Mouse (Mus musculus): ENCODE measurements around the gene Eif4ebp2. TPM values are rescaled to one million over a fixed set of nuclear protein-coding genes. Genes with fewer than 3 reads are reported as not detected.

Eif4ebp2 gene
- total and polyA plus RNA-seq, 2 experiments from 2014 or later = 18.6 to 49.1 TPM

- no peaks in the 10 kb centered on the region for H3K4me1 ChIP-seq (ENCODE audit: insufficient read depth)
- TF ChIP-seq CTCF (IDR thresholded peaks at IDR 0.05; ENCODE audit: low read depth) = no peak
- H3K4me3 ChIP-seq (ENCODE audit: low read depth, low read length) = peak overlapping the region; percentile 92
- no peak for ATAC-seq
- peak overlapping the region; percentile 90 for H3K4me2 ChIP-seq (ENCODE audit: low read depth)
- WGBS = 4% methylated on average over 15 of the region's 15 CpGs
- H3K9me3 ChIP-seq (ENCODE audit: low read length) = no peaks in the 10 kb centered on the region
- no peaks in the 10 kb centered on the region for H3K27me3 ChIP-seq (ENCODE audit: insufficient read depth, low read length)
- no peaks in the 10 kb centered on the region for H3K36me3 ChIP-seq (ENCODE audit: insufficient read depth)
- no peak overlapping the region for H3K27ac ChIP-seq (ENCODE audit: low read depth, low read length)
- no peak for DNase-seq
- H3K9ac ChIP-seq = peak overlapping the region; percentile 69
These were observed 24.1 kb upstream of the Eif4ebp2 start for GRCm38 (mm10) chr10:61476440-61477165.

- peak; percentile 100 for ATAC-seq
- peak; percentile 37 for TF ChIP-seq CTCF (IDR thresholded peaks at IDR 0.05; ENCODE audit: low read depth)
- Histone ChIP-seq H3K27me3 (ENCODE audit: insufficient read depth, low read length) (no peaks in the 10 kb centered on the region), H3K4me3 (ENCODE audit: low read depth, low read length) (peak within 1 kb of the TSS; percentile 92), H3K4me2 (ENCODE audit: low read depth) (peak within 1 kb of the TSS; percentile 90), H3K9ac (peak within 1 kb of the TSS; percentile 69), H3K27ac (ENCODE audit: low read depth, low read length) (peak within 1 kb of the TSS; percentile 71; the same call in 1 of the 2 replicates), H3K9me3 (ENCODE audit: low read length) (no peaks in the 10 kb centered on the region), H3K36me3 (ENCODE audit: insufficient read depth) (no peaks in the 10 kb centered on the region), H3K4me1 (ENCODE audit: insufficient read depth) (no peaks in the 10 kb centered on the region)
- WGBS = 1% methylated on average over 70 of the region's 70 CpGs
- DNase-seq = peak; percentile 97
These were observed 23.4 kb upstream of the Eif4ebp2 start, which contains the start of gene Lrrc20 for GRCm38 (mm10) chr10:61475594-61476439. Lrrc20 (plus strand) TSS chr10:61475801.

- Histone ChIP-seq H3K4me3 (ENCODE audit: low read depth, low read length) (peak overlapping the region; percentile 92; the same call in 1 of the 2 replicates), H3K4me2 (ENCODE audit: low read depth) (peak overlapping the region; percentile 90), H3K27me3 (ENCODE audit: insufficient read depth, low read length) (no peaks in the 10 kb centered on the region), H3K9me3 (ENCODE audit: low read length) (no peaks in the 10 kb centered on the region), H3K36me3 (ENCODE audit: insufficient read depth) (no peaks in the 10 kb centered on the region), H3K4me1 (ENCODE audit: insufficient read depth) (no peaks in the 10 kb centered on the region), H3K27ac (ENCODE audit: low read depth, low read length) (no peak overlapping the region), H3K9ac (no peak overlapping the region)
- DNase-seq (no peak), ATAC-seq (no peak)
- no peak for TF ChIP-seq CTCF (IDR thresholded peaks at IDR 0.05; ENCODE audit: low read depth)
- WGBS = 70% methylated on average over 1 of the region's 1 CpGs
These were observed 21.9 kb upstream of the Eif4ebp2 start for GRCm38 (mm10) chr10:61474344-61474743.

GRCm38 (mm10) chr10:61473640-61474039 is 21.2 kb upstream of the Eif4ebp2 start:
- no peak for DNase-seq
- Histone ChIP-seq H3K27me3 (ENCODE audit: insufficient read depth, low read length) (no peaks in the 10 kb centered on the region), H3K36me3 (ENCODE audit: insufficient read depth) (no peaks in the 10 kb centered on the region), H3K9me3 (ENCODE audit: low read length) (no peaks in the 10 kb centered on the region), H3K4me3 (ENCODE audit: low read depth, low read length) (no peak overlapping the region), H3K27ac (ENCODE audit: low read depth, low read length) (no peak overlapping the region), H3K4me1 (ENCODE audit: insufficient read depth) (no peaks in the 10 kb centered on the region), H3K4me2 (ENCODE audit: low read depth) (no peak overlapping the region), H3K9ac (no peak overlapping the region)
- no peak for TF ChIP-seq CTCF (IDR thresholded peaks at IDR 0.05; ENCODE audit: low read depth)
- no peak for ATAC-seq
- WGBS = 63% methylated on average over 3 of the region's 3 CpGs

GRCm38 (mm10) chr10:61468900-61469299 is 16.4 kb upstream of the Eif4ebp2 start:
- no peak for TF ChIP-seq CTCF (IDR thresholded peaks at IDR 0.05; ENCODE audit: low read depth)
- H3K4me2 ChIP-seq (ENCODE audit: low read depth) = no peak overlapping the region
- ATAC-seq (no peak), DNase-seq (no peak)
- no peaks in the 10 kb centered on the region for H3K9me3 ChIP-seq (ENCODE audit: low read length)
- no peak overlapping the region for H3K9ac ChIP-seq
- H3K27ac ChIP-seq (ENCODE audit: low read depth, low read length) = no peak overlapping the region
- no peaks in the 10 kb centered on the region for H3K36me3 ChIP-seq (ENCODE audit: insufficient read depth)
- H3K4me1 ChIP-seq (ENCODE audit: insufficient read depth) = no peaks in the 10 kb centered on the region
- H3K27me3 ChIP-seq (ENCODE audit: insufficient read depth, low read length) = no peaks in the 10 kb centered on the region
- H3K4me3 ChIP-seq (ENCODE audit: low read depth, low read length) = no peak overlapping the region
- 64% methylated on average over 7 of the region's 7 CpGs for WGBS

- ATAC-seq (peak; percentile 42; the same call in 1 of the 2 replicates), DNase-seq (peak; percentile 71)
- no peak overlapping the region for H3K4me3 ChIP-seq (ENCODE audit: low read depth, low read length)
- no peaks in the 10 kb centered on the region for H3K9me3 ChIP-seq (ENCODE audit: low read length)
- no peak overlapping the region for H3K4me2 ChIP-seq (ENCODE audit: low read depth)
- no peaks in the 10 kb centered on the region for H3K27me3 ChIP-seq (ENCODE audit: insufficient read depth, low read length)
- no peak overlapping the region for H3K27ac ChIP-seq (ENCODE audit: low read depth, low read length)
- no peaks in the 10 kb centered on the region for H3K36me3 ChIP-seq (ENCODE audit: insufficient read depth)
- H3K9ac ChIP-seq = no peak overlapping the region
- TF ChIP-seq CTCF (IDR thresholded peaks at IDR 0.05; ENCODE audit: low read depth) = peak; percentile 77
- WGBS = 27% methylated on average over 5 of the region's 5 CpGs
- no peaks in the 10 kb centered on the region for H3K4me1 ChIP-seq (ENCODE audit: insufficient read depth)
These were observed 14.4 kb upstream of the Eif4ebp2 start for GRCm38 (mm10) chr10:61466873-61467272.

GRCm38 (mm10) chr10:61466242-61466641 is 13.8 kb upstream of the Eif4ebp2 start:
- Histone ChIP-seq H3K9me3 (ENCODE audit: low read length) (no peaks in the 10 kb centered on the region), H3K36me3 (ENCODE audit: insufficient read depth) (no peaks in the 10 kb centered on the region), H3K4me2 (ENCODE audit: low read depth) (no peak overlapping the region), H3K27ac (ENCODE audit: low read depth, low read length) (no peak overlapping the region), H3K9ac (no peak overlapping the region), H3K4me1 (ENCODE audit: insufficient read depth) (no peaks in the 10 kb centered on the region), H3K27me3 (ENCODE audit: insufficient read depth, low read length) (no peaks in the 10 kb centered on the region), H3K4me3 (ENCODE audit: low read depth, low read length) (no peak overlapping the region)
- ATAC-seq (no peak), DNase-seq (no peak)
- 69% methylated on average over 8 of the region's 8 CpGs for WGBS
- peak; percentile 32 for TF ChIP-seq CTCF (IDR thresholded peaks at IDR 0.05; ENCODE audit: low read depth)

Data from forebrain, postnatal 0 days (tissue).